Mouse (Mus musculus): Measurements from ENCODE around the gene Rasl12. TPM values are rescaled to one million over a fixed set of nuclear protein-coding genes. Genes with fewer than 3 reads are reported as not detected.

Gene Rasl12
- polyA plus RNA-seq, 1 experiment = 0.05 TPM

GRCm38 (mm10) chr9:65458975-65459374, 60.7 kb downstream of the Rasl12 start:
- no peaks in the 10 kb centered on the region for H3K27me3 ChIP-seq (ENCODE audit: control insufficient read depth, insufficient read depth, insufficient read length)
- H3ac ChIP-seq (ENCODE audit: control insufficient read depth, insufficient read length, low read depth) = no peak overlapping the region
- H3K79me3 ChIP-seq (ENCODE audit: low read depth) = peaks cover 6% of the 10 kb centered on the region
- TF ChIP-seq MYOG (IDR thresholded peaks at IDR 0.05; ENCODE audit: control insufficient read depth, extremely low read depth, insufficient read length) (no peak), MYOD1 (IDR thresholded peaks at IDR 0.05; ENCODE audit: control insufficient read depth, insufficient read length, low read depth) (no peak), CTCF (IDR thresholded peaks at IDR 0.05; ENCODE audit: control insufficient read depth, insufficient read depth, insufficient read length) (no peak), USF1 (IDR thresholded peaks at IDR 0.05; ENCODE audit: low read depth) (no peak), FOSL1 (IDR thresholded peaks at IDR 0.05; ENCODE audit: insufficient read depth, low read length, poor library complexity, severe bottlenecking) (no peak)
- H3K79me2 ChIP-seq (ENCODE audit: control insufficient read depth, insufficient read depth) = peaks cover 29% of the 10 kb centered on the region
- no peak overlapping the region for H3K4me3 ChIP-seq (ENCODE audit: insufficient read depth, poor library complexity, severe bottlenecking)
- no peaks in the 10 kb centered on the region for H3K36me3 ChIP-seq (ENCODE audit: control insufficient read depth, insufficient read depth)

DNA sequence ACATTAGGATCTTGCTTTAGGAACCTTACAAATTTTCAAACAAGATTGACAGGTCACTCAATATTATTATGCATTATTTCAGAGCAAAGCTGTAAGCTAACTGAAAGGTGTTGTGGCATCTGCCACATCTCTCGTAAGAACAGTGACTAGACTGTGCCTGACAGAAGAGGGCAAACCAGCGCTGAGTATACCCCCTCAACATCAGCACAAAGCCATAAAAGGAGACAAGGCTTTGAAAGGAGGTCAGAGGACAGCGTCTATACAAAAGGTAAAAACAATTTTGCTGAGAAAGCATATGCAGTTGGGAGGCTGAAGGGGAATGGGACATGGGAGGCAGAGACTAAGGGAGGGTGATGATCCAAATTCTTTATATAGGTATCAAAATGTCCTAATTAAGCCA, 61.9 kb downstream of the Rasl12 start:
- no peak overlapping the region for H3ac ChIP-seq (ENCODE audit: control insufficient read depth, insufficient read length, low read depth)
- H3K79me3 ChIP-seq (ENCODE audit: low read depth) = peaks cover 8% of the 10 kb centered on the region
- peaks cover 29% of the 10 kb centered on the region for H3K79me2 ChIP-seq (ENCODE audit: control insufficient read depth, insufficient read depth)
- peaks cover 9% of the 10 kb centered on the region for H3K36me3 ChIP-seq (ENCODE audit: control insufficient read depth, insufficient read depth)
- no peaks in the 10 kb centered on the region for H3K27me3 ChIP-seq (ENCODE audit: control insufficient read depth, insufficient read depth, insufficient read length)
- no peak for TF ChIP-seq CEBPB (IDR thresholded peaks at IDR 0.05; ENCODE audit: low read depth)
- no peak for TF ChIP-seq MYOG (IDR thresholded peaks at IDR 0.05; ENCODE audit: control insufficient read depth, extremely low read depth, insufficient read length)
- no peak for TF ChIP-seq USF1 (IDR thresholded peaks at IDR 0.05; ENCODE audit: low read depth)
- no peak for TF ChIP-seq MYOD1 (IDR thresholded peaks at IDR 0.05; ENCODE audit: control insufficient read depth, insufficient read length, low read depth)
- no peak for TF ChIP-seq MAX (IDR thresholded peaks at IDR 0.05)
- no peak for TF ChIP-seq CTCF (IDR thresholded peaks at IDR 0.05; ENCODE audit: control insufficient read depth, insufficient read depth, insufficient read length)
- TF ChIP-seq FOSL1 (IDR thresholded peaks at IDR 0.05; ENCODE audit: insufficient read depth, low read length, poor library complexity, severe bottlenecking) = no peak
- no peak overlapping the region for H3K4me3 ChIP-seq (ENCODE audit: insufficient read depth, poor library complexity, severe bottlenecking)

DNA sequence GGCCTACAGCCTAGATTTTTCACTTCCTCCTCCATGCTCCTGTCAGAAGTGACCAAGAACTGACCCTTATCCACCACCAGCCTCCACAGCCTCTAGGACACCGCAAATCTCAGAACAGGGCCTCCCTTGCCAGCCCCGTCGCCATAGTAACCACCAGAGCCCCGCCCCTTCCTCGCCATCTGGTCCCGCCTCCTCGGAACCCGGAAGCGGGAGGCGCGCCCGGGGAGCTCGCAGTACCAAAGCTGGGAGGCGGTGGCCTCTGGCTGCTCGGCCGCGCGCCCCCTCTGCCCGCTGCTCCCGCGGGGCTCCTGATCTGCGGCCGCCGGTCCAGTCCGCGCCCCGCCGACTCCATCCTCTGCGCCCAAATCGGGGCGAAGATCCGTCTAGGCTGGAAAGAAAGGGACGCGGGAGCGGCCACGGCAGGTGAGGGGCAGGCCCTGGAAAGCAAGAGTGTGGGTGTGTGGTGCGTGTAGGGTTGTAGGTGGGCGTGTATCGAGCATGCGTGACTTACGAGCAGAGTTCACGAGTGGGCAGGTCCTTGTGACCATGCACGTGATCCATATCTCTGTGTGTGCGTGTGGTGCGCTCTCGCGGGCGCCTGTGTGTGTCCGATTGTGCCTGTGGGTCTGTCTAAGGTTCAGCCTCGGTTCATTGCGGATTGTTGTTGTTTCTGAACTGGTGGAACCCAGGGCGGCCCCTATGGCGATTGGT, 62.6 kb downstream of the Rasl12 start, which contains the start of gene Spg21:
Gene Spg21 (plus strand): TSS at position 216 of the 711 bp plus-strand sequence.
- H3K79me2 ChIP-seq (ENCODE audit: control insufficient read depth, insufficient read depth) = peaks cover 29% of the 10 kb centered on the region
- no peaks in the 10 kb centered on the region for H3K27me3 ChIP-seq (ENCODE audit: control insufficient read depth, insufficient read depth, insufficient read length)
- H3K79me3 ChIP-seq (ENCODE audit: low read depth) = peaks cover 8% of the 10 kb centered on the region
- TF ChIP-seq MYOD1 (IDR thresholded peaks at IDR 0.05; ENCODE audit: control insufficient read depth, insufficient read length, low read depth) (no peak), USF1 (IDR thresholded peaks at IDR 0.05; ENCODE audit: low read depth) (peak; percentile 59), CTCF (IDR thresholded peaks at IDR 0.05; ENCODE audit: control insufficient read depth, insufficient read depth, insufficient read length) (no peak)
- H3K4me3 ChIP-seq (ENCODE audit: insufficient read depth, poor library complexity, severe bottlenecking) = peak within 1 kb of the TSS; percentile 65
- H3ac ChIP-seq (ENCODE audit: control insufficient read depth, insufficient read length, low read depth) = peak within 1 kb of the TSS; percentile 63
- H3K36me3 ChIP-seq (ENCODE audit: control insufficient read depth, insufficient read depth) = peaks cover 16% of the 10 kb centered on the region

DNA sequence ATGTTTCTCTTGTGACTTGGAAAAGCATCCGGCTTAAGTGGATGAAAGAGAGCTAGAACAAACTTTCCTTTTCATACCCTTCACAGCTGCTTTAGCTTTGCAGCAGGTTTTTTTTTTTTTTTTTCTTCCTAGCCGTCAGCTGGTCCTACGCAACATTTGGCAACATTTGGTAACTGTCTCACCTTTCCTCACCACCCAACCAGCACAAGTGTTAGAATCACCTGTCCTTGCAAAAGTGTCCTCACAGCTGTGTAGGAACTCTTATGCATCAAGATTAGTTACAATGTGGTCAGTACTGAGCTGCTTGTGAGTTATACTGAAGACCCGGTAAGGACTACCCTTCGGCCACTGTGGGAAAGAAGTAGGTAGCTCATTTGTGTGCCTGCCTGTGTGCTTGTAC, 64.2 kb downstream of the Rasl12 start:
- TF ChIP-seq MYOG (IDR thresholded peaks at IDR 0.05; ENCODE audit: control insufficient read depth, extremely low read depth, insufficient read length) (no peak), CEBPB (IDR thresholded peaks at IDR 0.05; ENCODE audit: low read depth) (no peak), USF1 (IDR thresholded peaks at IDR 0.05; ENCODE audit: low read depth) (no peak), FOSL1 (IDR thresholded peaks at IDR 0.05; ENCODE audit: insufficient read depth, low read length, poor library complexity, severe bottlenecking) (no peak), MYOD1 (IDR thresholded peaks at IDR 0.05; ENCODE audit: control insufficient read depth, insufficient read length, low read depth) (no peak), CTCF (IDR thresholded peaks at IDR 0.05; ENCODE audit: control insufficient read depth, insufficient read depth, insufficient read length) (no peak), MAX (IDR thresholded peaks at IDR 0.05) (no peak)
- H3K27me3 ChIP-seq (ENCODE audit: control insufficient read depth, insufficient read depth, insufficient read length) = no peaks in the 10 kb centered on the region
- peaks cover 19% of the 10 kb centered on the region for H3K36me3 ChIP-seq (ENCODE audit: control insufficient read depth, insufficient read depth)
- H3ac ChIP-seq (ENCODE audit: control insufficient read depth, insufficient read length, low read depth) = no peak overlapping the region
- H3K79me2 ChIP-seq (ENCODE audit: control insufficient read depth, insufficient read depth) = peaks cover 29% of the 10 kb centered on the region
- peaks cover 8% of the 10 kb centered on the region for H3K79me3 ChIP-seq (ENCODE audit: low read depth)
- H3K4me3 ChIP-seq (ENCODE audit: insufficient read depth, poor library complexity, severe bottlenecking) = no peak overlapping the region

DNA sequence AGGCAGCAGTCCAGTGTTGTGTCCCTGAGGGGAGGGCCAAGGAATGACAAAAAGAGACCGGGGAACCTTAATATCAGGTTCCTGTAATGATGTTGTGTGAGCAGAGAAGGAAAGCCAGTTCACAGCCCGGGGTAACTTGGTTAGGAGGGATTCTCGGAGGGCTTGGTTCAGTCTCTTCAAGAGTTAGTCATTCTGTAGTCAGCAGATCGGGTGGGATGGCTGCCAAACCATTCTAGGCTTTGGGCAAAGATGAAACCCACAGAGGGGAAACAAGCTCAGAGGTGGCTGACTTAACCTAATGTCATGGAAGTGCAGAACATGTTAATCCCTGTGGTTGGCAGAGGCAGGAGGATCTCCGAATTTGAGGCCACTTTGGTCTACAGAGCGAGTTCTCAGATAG, 65.9 kb downstream of the Rasl12 start:
- peaks cover 20% of the 10 kb centered on the region for H3K36me3 ChIP-seq (ENCODE audit: control insufficient read depth, insufficient read depth)
- H3ac ChIP-seq (ENCODE audit: control insufficient read depth, insufficient read length, low read depth) = no peak overlapping the region
- H3K4me3 ChIP-seq (ENCODE audit: insufficient read depth, poor library complexity, severe bottlenecking) = no peak overlapping the region
- TF ChIP-seq MAX (IDR thresholded peaks at IDR 0.05) = no peak
- TF ChIP-seq MYOG (IDR thresholded peaks at IDR 0.05; ENCODE audit: control insufficient read depth, extremely low read depth, insufficient read length) = no peak
- TF ChIP-seq CEBPB (IDR thresholded peaks at IDR 0.05; ENCODE audit: low read depth) = no peak
- TF ChIP-seq USF1 (IDR thresholded peaks at IDR 0.05; ENCODE audit: low read depth) = no peak
- TF ChIP-seq FOSL1 (IDR thresholded peaks at IDR 0.05; ENCODE audit: insufficient read depth, low read length, poor library complexity, severe bottlenecking) = no peak
- TF ChIP-seq MYOD1 (IDR thresholded peaks at IDR 0.05; ENCODE audit: control insufficient read depth, insufficient read length, low read depth) = no peak
- TF ChIP-seq CTCF (IDR thresholded peaks at IDR 0.05; ENCODE audit: control insufficient read depth, insufficient read depth, insufficient read length) = no peak
- peaks cover 8% of the 10 kb centered on the region for H3K79me3 ChIP-seq (ENCODE audit: low read depth)
- no peaks in the 10 kb centered on the region for H3K27me3 ChIP-seq (ENCODE audit: control insufficient read depth, insufficient read depth, insufficient read length)
- H3K79me2 ChIP-seq (ENCODE audit: control insufficient read depth, insufficient read depth) = peaks cover 29% of the 10 kb centered on the region

Other genes starting within 250 kb of the Rasl12 start
- 2.1 TPM for gene Parp16, start 203.2 kb upstream of the Rasl12 start, polyA plus RNA-seq (2012; fragmentation: generic; extraction: Trizol)
- 0.01 TPM for gene Cilp, start 133.3 kb upstream of the Rasl12 start, polyA plus RNA-seq (2012; fragmentation: generic; extraction: Trizol)
- gene Clpx, start 104.2 kb upstream of the Rasl12 start, polyA plus RNA-seq (2012; fragmentation: generic; extraction: Trizol) = 9.3 TPM
- gene Pdcd7, start 52.4 kb upstream of the Rasl12 start, polyA plus RNA-seq (2012; fragmentation: generic; extraction: Trizol) = 9.7 TPM
- gene Ubap1l, start 37.5 kb upstream of the Rasl12 start, polyA plus RNA-seq (2012; fragmentation: generic; extraction: Trizol) = 0.21 TPM
- not detected for gene Kbtbd13, start 6.9 kb upstream of the Rasl12 start, polyA plus RNA-seq (2012; fragmentation: generic; extraction: Trizol)
- not detected for gene Slc51b, start 24.4 kb downstream of the Rasl12 start, polyA plus RNA-seq (2012; fragmentation: generic; extraction: Trizol)
- 7.1 TPM for gene Mtfmt, start 37.3 kb downstream of the Rasl12 start, polyA plus RNA-seq (2012; fragmentation: generic; extraction: Trizol)
- 44.4 TPM for gene Spg21, start 62.4 kb downstream of the Rasl12 start, polyA plus RNA-seq (2012; fragmentation: generic; extraction: Trizol)
- gene Ankdd1a, start 121.7 kb downstream of the Rasl12 start, polyA plus RNA-seq (2012; fragmentation: generic; extraction: Trizol) = not detected
- gene Plekho2, start 181.5 kb downstream of the Rasl12 start, polyA plus RNA-seq (2012; fragmentation: generic; extraction: Trizol) = 23.3 TPM
- 10.8 TPM for gene Pif1, start 188.7 kb downstream of the Rasl12 start, polyA plus RNA-seq (2012; fragmentation: generic; extraction: Trizol)
- 41.3 TPM for gene Rbpms2, start 231.1 kb downstream of the Rasl12 start, polyA plus RNA-seq (2012; fragmentation: generic; extraction: Trizol)

Data from C2C12 (cell line).